Mouse (Mus musculus) bone marrow, adult 2 months (tissue): ENCODE data around the gene Abhd14b.

Experiments used
- CTCF ChIP-seq: fragments of 200-500 bp; IDR thresholded peaks from 2 replicates; pipeline ENCODE4 v1.5.1; 2011; ENCODE audit warnings: low read length, control low read depth; ENCODE audit not compliant: control insufficient read depth, insufficient read depth
- POLR2A ChIP-seq: fragments of 200-500 bp; IDR thresholded peaks from 2 replicates; pipeline ENCODE4 v1.6.1; 2011; ENCODE audit warnings: low read depth, mild to moderate bottlenecking, control low read depth, low read length, borderline replicate concordance; ENCODE audit not compliant: control insufficient read depth

DNA sequence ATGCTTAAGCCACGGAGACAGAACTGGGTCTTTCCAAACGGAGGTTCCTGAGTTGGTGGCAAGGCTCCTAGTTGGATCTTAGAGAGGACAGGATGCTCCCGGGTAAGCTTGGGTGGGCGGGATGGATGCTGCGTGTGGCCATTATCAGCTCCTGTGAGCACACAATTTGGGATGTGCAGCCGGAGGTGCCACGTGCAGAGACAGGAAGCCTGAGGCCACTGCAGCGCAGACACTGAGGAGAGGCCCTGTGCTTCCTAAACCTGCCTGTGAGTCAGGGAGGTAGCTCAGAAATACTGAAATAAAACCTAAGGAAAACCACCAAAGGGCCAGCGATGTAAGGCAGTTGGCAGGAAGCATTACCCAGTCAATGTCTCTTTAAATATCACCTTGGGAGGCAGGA, 22.5 kb downstream of the Abhd14b start:
- TF ChIP-seq CTCF (no peak), POLR2A (no peak)
